Mouse (Mus musculus): ENCODE results near the gene 4930505A04Rik. TPM values are rescaled to one million over a fixed set of nuclear protein-coding genes. Genes with fewer than 3 reads are reported as not detected.

4930505A04Rik gene
- 0.18 and 0.19 TPM in 2 replicates for polyA plus RNA-seq (2015; fragmentation: Nextera tagmentation; extraction: Ambion mirVana)

GRCm38 (mm10) chr11:30471751-30472593 is at the start of gene 4930505A04Rik:
Gene 4930505A04Rik (minus strand): TSS chr11:30471827.

Other genes starting within 250 kb of the 4930505A04Rik start
- gene Sptbn1, start 203.7 kb downstream of the 4930505A04Rik start, polyA plus RNA-seq (2015; fragmentation: Nextera tagmentation; extraction: Ambion mirVana), result 87.6 and 103 TPM in 2 replicates
- gene Acyp2, start 177.8 kb upstream of the 4930505A04Rik start, polyA plus RNA-seq (2015; fragmentation: Nextera tagmentation; extraction: Ambion mirVana), result 28.5 and 35.3 TPM in 2 replicates

Data from urinary bladder, postnatal 0 days (tissue).